In the genomic region with DNA sequence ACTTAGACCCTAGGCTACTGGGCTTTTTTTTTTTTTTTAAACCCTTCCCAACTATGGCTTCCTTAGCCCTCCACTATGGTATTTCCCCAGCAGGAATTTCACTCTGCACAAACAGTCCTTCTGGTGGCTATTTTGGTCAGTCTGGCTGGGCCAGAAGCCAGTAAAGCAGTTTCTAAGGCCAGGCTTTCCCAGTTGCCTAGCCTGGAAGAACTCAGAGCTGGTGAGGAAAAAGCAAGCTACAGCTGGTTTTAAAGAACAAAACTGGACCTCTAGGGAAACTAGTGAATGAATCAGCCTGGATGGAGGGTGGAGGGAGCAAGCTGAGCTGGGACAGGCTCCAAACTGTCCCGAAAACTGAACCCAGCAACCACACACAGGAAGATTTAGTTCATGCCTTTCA, we compare ENCODE assay signal across 8 mouse cellular contexts. TPM values are rescaled to one million over a fixed set of nuclear protein-coding genes. Genes with fewer than 3 reads are reported as not detected.
DNase-seq lines count a peak whose midpoint lies in the region; ATAC-seq and TF ChIP-seq lines count a peak whose summit lies in the region.

No protein-coding gene starts in this region.

- no peaks in the 10 kb centered on the region for H3K27me3 ChIP-seq in lung, embryonic 15.5 days

- H3K9me3 ChIP-seq in lung, embryonic 15.5 days = no peaks in the 10 kb centered on the region

- H3K27ac ChIP-seq in bone marrow macrophage, adult 2 months (ENCODE audit: insufficient read depth, low read depth, low read length) = peak overlapping the region; percentile 26
- H3K27ac ChIP-seq in lung, embryonic 15.5 days = peak overlapping the region; percentile 91

- TF ChIP-seq POLR2A in bone marrow macrophage, adult 2 months (IDR thresholded peaks at IDR 0.05; ENCODE audit: borderline replicate concordance, low read depth, low read length) = no peak

- H3K36me3 ChIP-seq in lung, embryonic 15.5 days = no peaks in the 10 kb centered on the region

- TF ChIP-seq CTCF in bone marrow macrophage, adult 2 months (IDR thresholded peaks at IDR 0.05; ENCODE audit: low read depth, low read length) = no peak

- H3K4me3 ChIP-seq in bone marrow macrophage, adult 2 months (ENCODE audit: insufficient read depth, low read length) = no peak overlapping the region
- H3K4me3 ChIP-seq in lung, embryonic 15.5 days = no peak overlapping the region

- peak overlapping the region; percentile 7; the same call in 1 of the 2 replicates for H3K4me2 ChIP-seq in lung, embryonic 15.5 days

- peaks cover 74% of the 10 kb centered on the region for H3K4me1 ChIP-seq in bone marrow macrophage, adult 2 months (ENCODE audit: control insufficient read depth, insufficient read depth, low read length)
- H3K4me1 ChIP-seq in lung, embryonic 15.5 days = peaks cover 55% of the 10 kb centered on the region

- WGBS in lung, embryonic 15.5 days = 23% methylated on average over 1 of the region's 1 CpGs

- H3K9ac ChIP-seq in lung, embryonic 15.5 days = peak overlapping the region; percentile 23; the same call in 1 of the 2 replicates

- peak; percentile 67 for ATAC-seq in frontal cortex, adult (ENCODE audit: low TSS enrichment)
- ATAC-seq in lung, embryonic 15.5 days (ENCODE audit: borderline replicate concordance, extremely low read depth, low FRiP score, low TSS enrichment) = peak; percentile 50; the same call in 1 of the 2 replicates

- no peak for DNase-seq in frontal cortex, postnatal 25 days (ENCODE audit: low spot score in 2 of 2)
- peak; percentile 99 for DNase-seq in heart, adult 11 months
- DNase-seq in kidney, adult 8-10 months = peak; percentile 64 to 74
- no peak for DNase-seq in thymus, postnatal 0 days (ENCODE audit: low spot score)
- DNase-seq in layer of hippocampus, postnatal 36 days = no peak

RNA-seq across cellular contexts. Expression of a gene that starts 13.0 kb away (rescaled TPM):
- 18.1 and 22.3 TPM in 2 replicates for polyA plus RNA-seq in bone marrow macrophage, adult 2 months (2012; ENCODE audit: insufficient read depth, insufficient read length, missing spikeins)
- polyA plus RNA-seq in lung, embryonic 15.5 days (2015; fragmentation: Nextera tagmentation; extraction: Ambion mirVana) = 15.7 and 17.9 TPM in 2 replicates
- polyA plus RNA-seq in thymus, postnatal 0 days (2015; fragmentation: Nextera tagmentation; extraction: Ambion mirVana) = 19.2 and 21.9 TPM in 2 replicates
- total RNA-seq in layer of hippocampus, postnatal 36 days (2021) = 10 to 100 TPM; 12.3 to 12.6 TPM

RNA-seq across cellular contexts. Expression of a gene that starts 26.0 kb away (rescaled TPM):
- 17.5 and 18.1 TPM in 2 replicates for polyA plus RNA-seq in bone marrow macrophage, adult 2 months (2012; ENCODE audit: insufficient read depth, insufficient read length, missing spikeins)
- polyA plus RNA-seq in lung, embryonic 15.5 days (2015; fragmentation: Nextera tagmentation; extraction: Ambion mirVana) = 30.4 and 34.3 TPM in 2 replicates
- 39.0 and 39.5 TPM in 2 replicates for polyA plus RNA-seq in thymus, postnatal 0 days (2015; fragmentation: Nextera tagmentation; extraction: Ambion mirVana)
- total RNA-seq in layer of hippocampus, postnatal 36 days (2021) = 10 to 100 TPM; 29.8 to 34.5 TPM

RNA-seq across cellular contexts. Expression of a gene that starts 41.8 kb away (rescaled TPM):
- not detected in 2 replicates for polyA plus RNA-seq in bone marrow macrophage, adult 2 months (2012; ENCODE audit: insufficient read depth, insufficient read length, missing spikeins)
- 38.2 and 40.1 TPM in 2 replicates for polyA plus RNA-seq in lung, embryonic 15.5 days (2015; fragmentation: Nextera tagmentation; extraction: Ambion mirVana)
- polyA plus RNA-seq in thymus, postnatal 0 days (2015; fragmentation: Nextera tagmentation; extraction: Ambion mirVana) = 1.0 and 1.5 TPM in 2 replicates
- not detected for total RNA-seq in layer of hippocampus, postnatal 36 days (2021)

RNA-seq across cellular contexts. Expression of a gene that starts 43.4 kb away (rescaled TPM):
- 0.31 and 0.37 TPM in 2 replicates for polyA plus RNA-seq in bone marrow macrophage, adult 2 months (2012; ENCODE audit: insufficient read depth, insufficient read length, missing spikeins)
- polyA plus RNA-seq in lung, embryonic 15.5 days (2015; fragmentation: Nextera tagmentation; extraction: Ambion mirVana) = 0.72 and 0.98 TPM in 2 replicates
- 1.7 TPM in 2 replicates for polyA plus RNA-seq in thymus, postnatal 0 days (2015; fragmentation: Nextera tagmentation; extraction: Ambion mirVana)
- total RNA-seq in layer of hippocampus, postnatal 36 days (2021) = 1 to 10 TPM in 1 of 2 experiments, under 1 TPM in 1; 0.78 to 1.2 TPM

RNA-seq across cellular contexts. Expression of a gene that starts 53.5 kb away (rescaled TPM):
- 26.3 and 30.0 TPM in 2 replicates for polyA plus RNA-seq in bone marrow macrophage, adult 2 months (2012; ENCODE audit: insufficient read depth, insufficient read length, missing spikeins)
- polyA plus RNA-seq in lung, embryonic 15.5 days (2015; fragmentation: Nextera tagmentation; extraction: Ambion mirVana) = 65.8 and 67.2 TPM in 2 replicates
- 105 and 116 TPM in 2 replicates for polyA plus RNA-seq in thymus, postnatal 0 days (2015; fragmentation: Nextera tagmentation; extraction: Ambion mirVana)
- total RNA-seq in layer of hippocampus, postnatal 36 days (2021) = 10 to 100 TPM; 32.8 to 34.0 TPM

Comparison
In these comparisons a context has a peak if more than half of its experiments do, and no peak if none do; other contexts are left out.
1. DNase-seq: peak in heart, adult 11 months (single experiment) and kidney, adult 8-10 months (2 of 2); none in frontal cortex, postnatal 25 days (0 of 2), thymus, postnatal 0 days (single experiment) and layer of hippocampus, postnatal 36 days (0 of 2).
2. RNA of a gene that starts 41.8 kb away (polyA plus RNA-seq): 38.2 to 40.1 TPM in lung, embryonic 15.5 days; 1.0 to 1.5 TPM in thymus, postnatal 0 days and not detected in bone marrow macrophage, adult 2 months; every median in the first group is over 10 times any median in the second.